Mouse (Mus musculus): ENCODE results near the gene Map3k11. TPM values are rescaled to one million over a fixed set of nuclear protein-coding genes. Genes with fewer than 3 reads are reported as not detected.

Map3k11 gene
- polyA plus RNA-seq, 1 experiment from 2014 or later, result 10.4 TPM

DNA sequence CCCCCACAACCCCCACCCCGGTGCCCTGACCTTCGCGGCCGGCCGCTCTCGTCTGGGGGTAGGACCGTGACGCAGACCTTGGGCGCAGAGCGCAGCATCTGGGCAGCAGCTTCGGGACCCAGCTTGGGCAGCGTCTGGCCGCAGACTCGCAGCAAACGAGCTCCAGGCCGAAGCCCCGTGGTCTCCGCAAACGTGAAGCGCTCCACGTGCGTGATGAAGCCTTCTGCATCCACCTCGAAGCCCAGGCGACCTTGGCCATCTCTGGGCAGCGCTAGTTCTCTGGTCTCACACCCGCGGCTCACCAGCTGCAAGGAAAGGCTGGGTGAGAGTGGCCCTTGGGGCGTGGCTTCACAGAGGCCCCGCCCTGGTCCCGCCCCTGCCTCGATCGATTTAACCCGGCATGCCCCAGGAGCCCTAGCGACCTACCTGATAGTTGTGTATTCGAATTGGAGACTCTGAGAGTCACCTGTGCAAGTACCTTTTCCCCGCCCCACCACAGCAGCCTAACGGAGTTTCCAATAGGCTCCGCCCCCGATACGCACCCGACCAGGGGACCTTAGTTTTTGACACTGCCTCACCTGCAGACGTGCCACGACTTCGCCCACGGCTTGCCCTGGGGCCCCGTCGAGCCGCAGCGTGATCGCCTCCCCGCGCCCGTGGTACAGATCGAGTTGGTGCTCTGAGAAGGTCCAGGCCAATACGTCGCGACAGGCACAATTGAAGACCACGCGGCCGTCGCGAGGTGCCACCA is 34.4 kb upstream of the Map3k11 start:
- Histone ChIP-seq H3K36me3 (replicated peaks; ENCODE audit: insufficient read depth, low read length) (peaks cover 75% of the 10 kb centered on the region), H3K4me3 (ENCODE audit: low read depth, low read length) (0 out of 2 replicates have a peak overlapping the region, but pooled peaks have one; percentile 0), H3K4me1 (ENCODE audit: insufficient read depth) (peaks cover 16% of the 10 kb centered on the region), H3K9me3 (ENCODE audit: low read length) (no peaks in the 10 kb centered on the region), H3K27me3 (ENCODE audit: insufficient read depth, low read length) (no peaks in the 10 kb centered on the region), H3K4me2 (ENCODE audit: low read depth, low read length) (peak overlapping the region; percentile 51), H3K27ac (ENCODE audit: low read depth) (no peak overlapping the region), H3K9ac (replicated peaks) (no peak overlapping the region)
- WGBS (ENCODE audit: insufficient replicate concordance), result 73% methylated on average over 62 of the region's 62 CpGs
- ATAC-seq (peak; percentile 68), DNase-seq (peak; percentile 76)
- TF ChIP-seq EP300 (IDR thresholded peaks at IDR 0.05; ENCODE audit: low read depth), result no peak

DNA sequence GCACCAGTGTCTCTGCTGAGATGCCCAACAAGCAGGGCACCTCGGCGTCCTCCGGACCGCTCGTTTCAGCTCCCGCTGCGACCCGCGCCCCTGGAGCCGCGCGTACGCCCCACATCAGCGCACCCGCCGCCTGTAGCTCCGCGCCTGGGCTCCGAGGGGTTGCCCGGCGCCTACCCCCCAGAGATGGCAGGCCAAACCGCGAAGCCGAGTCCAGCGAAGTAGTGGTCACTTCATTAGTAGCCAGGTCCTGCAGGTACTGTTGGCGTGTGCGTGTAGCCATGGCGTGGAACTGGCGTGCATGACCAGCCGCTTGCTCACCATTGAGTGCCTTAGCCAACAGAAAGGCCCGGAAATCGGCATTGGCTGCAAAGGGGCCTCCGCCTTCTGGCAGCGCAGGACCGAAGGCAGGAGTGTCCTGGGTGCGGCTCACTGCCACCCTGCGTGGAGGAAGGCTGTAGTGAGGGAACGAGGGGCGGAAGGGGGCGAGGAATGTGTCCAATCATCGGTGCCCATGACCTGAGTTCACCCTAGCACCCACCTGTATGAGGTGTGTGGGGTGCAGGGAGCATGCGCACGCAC is 33.7 kb upstream of the Map3k11 start:
- Histone ChIP-seq H3K4me3 (ENCODE audit: low read depth, low read length) (0 out of 2 replicates have a peak overlapping the region, but pooled peaks have one; percentile 0), H3K27ac (ENCODE audit: low read depth) (no peak overlapping the region), H3K9me3 (ENCODE audit: low read length) (no peaks in the 10 kb centered on the region), H3K4me1 (ENCODE audit: insufficient read depth) (peaks cover 9% of the 10 kb centered on the region), H3K4me2 (ENCODE audit: low read depth, low read length) (peak overlapping the region; percentile 51), H3K9ac (replicated peaks) (no peak overlapping the region; the same call in 1 of the 2 replicates), H3K27me3 (ENCODE audit: insufficient read depth, low read length) (no peaks in the 10 kb centered on the region), H3K36me3 (replicated peaks; ENCODE audit: insufficient read depth, low read length) (peaks cover 78% of the 10 kb centered on the region)
- TF ChIP-seq EP300 (IDR thresholded peaks at IDR 0.05; ENCODE audit: low read depth) (no peak), CTCF (IDR thresholded peaks at IDR 0.05; ENCODE audit: low read depth) (no peak)
- 70% methylated on average over 43 of the region's 43 CpGs for WGBS (ENCODE audit: insufficient replicate concordance)
- no peak for DNase-seq
- peak; percentile 11 for ATAC-seq

DNA sequence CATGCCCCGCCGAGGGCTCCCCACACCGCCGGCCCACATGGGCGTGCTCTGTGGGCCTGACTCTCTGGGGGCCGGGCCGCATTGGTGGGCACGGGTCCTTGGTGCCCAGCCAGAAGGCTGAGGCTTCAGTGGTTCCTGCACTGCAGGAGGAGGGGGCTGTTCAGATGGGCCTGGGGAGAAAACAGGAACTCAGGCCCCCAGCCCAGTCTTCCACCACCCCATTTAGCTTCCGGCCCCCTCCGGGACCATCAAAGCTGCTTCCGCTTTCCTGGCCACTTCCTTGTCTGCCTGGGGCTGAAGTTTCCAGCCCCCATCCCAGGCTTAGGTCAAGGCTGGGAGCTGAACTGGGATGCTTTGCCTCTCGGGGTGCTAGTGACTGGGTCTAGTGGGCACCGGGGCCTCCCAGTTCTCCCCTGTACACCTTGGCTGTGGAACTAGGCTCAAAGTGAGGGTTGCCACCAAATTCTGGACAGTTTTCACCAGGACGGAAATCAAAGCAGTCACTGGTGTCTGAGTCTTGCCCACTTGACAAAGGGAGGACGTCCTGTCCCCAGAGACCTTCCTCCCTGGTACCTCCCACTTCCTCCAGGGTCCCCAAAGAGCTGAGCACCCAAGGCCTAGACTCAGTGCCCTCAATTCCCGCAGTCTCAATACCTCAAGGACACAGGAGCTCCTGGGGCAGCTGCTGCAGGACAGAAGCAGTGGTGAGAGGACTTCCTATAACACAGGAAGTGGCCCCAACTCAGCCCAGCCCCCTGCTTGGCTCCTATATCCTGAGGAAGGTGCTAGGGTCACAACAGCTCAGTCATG is 27.4 kb upstream of the Map3k11 start:
- DNase-seq (peak; percentile 67), ATAC-seq (no peak; the same call in 1 of the 2 replicates)
- H3K27me3 ChIP-seq (ENCODE audit: insufficient read depth, low read length), result no peaks in the 10 kb centered on the region
- peak overlapping the region; percentile 80 for H3K4me2 ChIP-seq (ENCODE audit: low read depth, low read length)
- peak overlapping the region; percentile 84 for H3K27ac ChIP-seq (ENCODE audit: low read depth)
- TF ChIP-seq CTCF (IDR thresholded peaks at IDR 0.05; ENCODE audit: low read depth) (no peak), EP300 (IDR thresholded peaks at IDR 0.05; ENCODE audit: low read depth) (peak; percentile 18; the same call in 1 of the 2 replicates)
- WGBS (ENCODE audit: insufficient replicate concordance), result 19% methylated on average over 16 of the region's 16 CpGs
- peaks cover 36% of the 10 kb centered on the region for H3K4me1 ChIP-seq (ENCODE audit: insufficient read depth)
- no peaks in the 10 kb centered on the region for H3K9me3 ChIP-seq (ENCODE audit: low read length)
- H3K36me3 ChIP-seq (replicated peaks; ENCODE audit: insufficient read depth, low read length), result peaks cover 27% of the 10 kb centered on the region
- peak overlapping the region; percentile 54 for H3K4me3 ChIP-seq (ENCODE audit: low read depth, low read length)
- peak overlapping the region; percentile 60 for H3K9ac ChIP-seq (replicated peaks)

DNA sequence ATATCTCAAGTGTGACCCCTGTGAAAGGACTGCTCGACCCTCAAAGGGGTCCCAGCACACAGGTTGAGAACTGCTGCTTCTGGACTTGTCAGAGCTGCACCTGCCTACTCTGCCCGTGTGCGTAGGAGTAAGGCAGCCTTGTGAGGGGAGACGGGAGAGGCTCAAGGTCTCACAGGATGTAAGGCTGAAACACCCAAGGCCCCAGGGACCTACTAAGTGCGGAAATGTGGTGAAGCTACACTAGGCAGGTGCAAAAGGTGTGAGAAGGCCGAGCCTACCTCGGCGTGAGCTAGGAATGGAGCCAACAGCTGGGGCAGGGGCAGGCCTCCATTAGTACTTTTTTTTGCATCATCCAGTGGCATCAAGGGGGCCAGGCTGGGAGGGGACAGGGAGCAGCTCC is 26.2 kb upstream of the Map3k11 start:
- Histone ChIP-seq H3K27me3 (ENCODE audit: insufficient read depth, low read length) (no peaks in the 10 kb centered on the region), H3K4me2 (ENCODE audit: low read depth, low read length) (peak overlapping the region; percentile 80), H3K9ac (replicated peaks) (peak overlapping the region; percentile 60), H3K4me1 (ENCODE audit: insufficient read depth) (peaks cover 40% of the 10 kb centered on the region), H3K4me3 (ENCODE audit: low read depth, low read length) (peak overlapping the region; percentile 54), H3K9me3 (ENCODE audit: low read length) (no peaks in the 10 kb centered on the region), H3K36me3 (replicated peaks; ENCODE audit: insufficient read depth, low read length) (peaks cover 27% of the 10 kb centered on the region), H3K27ac (ENCODE audit: low read depth) (peak overlapping the region; percentile 84)
- 54% methylated on average over 8 of the region's 8 CpGs for WGBS (ENCODE audit: insufficient replicate concordance)
- TF ChIP-seq CTCF (IDR thresholded peaks at IDR 0.05; ENCODE audit: low read depth) (no peak), EP300 (IDR thresholded peaks at IDR 0.05; ENCODE audit: low read depth) (no peak)
- DNase-seq (no peak), ATAC-seq (no peak)

DNA sequence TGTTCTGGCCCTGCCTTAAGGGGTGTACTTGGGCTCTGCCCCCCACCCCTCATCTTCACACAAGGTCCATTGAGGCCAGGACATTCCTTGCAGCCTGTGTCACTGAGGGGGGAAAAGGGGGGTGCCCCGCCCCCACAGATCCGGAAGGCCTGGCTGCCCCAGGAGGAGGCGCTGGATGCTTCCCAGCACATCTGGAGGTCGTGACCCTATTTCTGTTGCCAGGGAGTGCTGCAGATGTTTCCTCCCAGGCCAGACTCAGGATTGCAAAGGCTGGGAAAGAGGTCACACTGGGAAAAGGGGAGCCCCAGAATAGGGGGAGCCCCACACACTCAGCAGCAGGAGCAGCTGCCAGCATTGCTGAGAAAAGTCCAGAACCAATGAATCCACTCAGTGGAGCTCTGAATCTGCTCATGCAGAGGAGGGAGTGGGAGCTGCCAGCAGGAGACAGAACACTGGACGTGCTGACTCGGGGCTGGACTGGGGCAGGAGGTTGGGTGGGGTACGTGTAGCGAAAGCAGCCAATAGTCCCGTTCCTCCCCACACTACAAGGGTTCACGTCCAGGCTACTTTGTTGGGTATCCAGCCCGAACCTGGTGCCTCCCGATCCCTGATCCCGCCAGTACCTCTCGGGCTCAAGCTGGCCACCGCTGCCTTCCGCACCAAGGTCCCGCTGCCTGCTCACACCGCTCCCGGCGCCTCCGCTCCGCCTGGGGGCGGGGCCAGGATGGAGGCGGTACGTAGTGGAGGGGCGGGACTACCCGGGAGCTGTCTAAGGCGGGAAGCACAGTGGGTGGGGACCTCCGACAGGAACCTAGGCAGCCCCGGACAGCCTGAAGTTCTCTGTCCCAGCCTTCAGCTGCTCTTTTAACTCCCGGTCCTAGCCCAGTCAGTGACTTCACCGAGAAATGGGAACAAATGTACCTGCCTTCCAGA is 25.3 kb upstream of the Map3k11 start, which contains the start of gene Sipa1:
Gene Sipa1, minus strand, starts transcription at position 727 of the 933 bp plus-strand sequence.
- peaks cover 20% of the 10 kb centered on the region for H3K36me3 ChIP-seq (replicated peaks; ENCODE audit: insufficient read depth, low read length)
- TF ChIP-seq CTCF (IDR thresholded peaks at IDR 0.05; ENCODE audit: low read depth) (peak; percentile 30), EP300 (IDR thresholded peaks at IDR 0.05; ENCODE audit: low read depth) (no peak; the same call in 1 of the 2 replicates)
- peak within 1 kb of the TSS; percentile 80 for H3K4me2 ChIP-seq (ENCODE audit: low read depth, low read length)
- H3K4me3 ChIP-seq (ENCODE audit: low read depth, low read length), result peak within 1 kb of the TSS; percentile 54
- peaks cover 40% of the 10 kb centered on the region for H3K4me1 ChIP-seq (ENCODE audit: insufficient read depth)
- peak; percentile 87 for ATAC-seq
- H3K27ac ChIP-seq (ENCODE audit: low read depth), result peak within 1 kb of the TSS; percentile 84
- H3K9ac ChIP-seq (replicated peaks), result peak within 1 kb of the TSS; percentile 60
- no peaks in the 10 kb centered on the region for H3K9me3 ChIP-seq (ENCODE audit: low read length)
- peak; percentile 97 for DNase-seq
- H3K27me3 ChIP-seq (ENCODE audit: insufficient read depth, low read length), result no peaks in the 10 kb centered on the region
- under 1% methylated on average over 32 of the region's 32 CpGs for WGBS (ENCODE audit: insufficient replicate concordance)
